Mouse (Mus musculus) forebrain, embryonic 11.5 days (tissue): ENCODE measurements around the gene Nanos3. TPM values are rescaled to one million over a fixed set of nuclear protein-coding genes. Genes with fewer than 3 reads are reported as not detected.
A peak's percentile ranks its signal among the peaks of the same experiment; 100 is the strongest.

Experiments
- ATAC-seq: fragments of 200-750 bp; cut with Nextera tagmentation; replicated peaks from 2 replicates; pipeline ENCODE4 v1.8.0; 2017; ENCODE audit warnings: moderate TSS enrichment; ENCODE audit not compliant: low FRiP score
- DNase-seq: peaks from one replicate; pipeline ENCODE4 v3.0.0-alpha.2; 2017; ENCODE audit warnings: low spot score
- H3K27ac ChIP-seq: fragments of 300-500 bp; sonication (generic); 2 replicates; pipeline ENCODE4 v1.5.1; 2014; ENCODE audit warnings: low read depth, low read length
- H3K27me3 ChIP-seq: fragments of 300-500 bp; sonication (generic); 2 replicates; pipeline ENCODE4 v1.6.1; 2014; ENCODE audit warnings: mild to moderate bottlenecking, low read length, mixed read lengths; ENCODE audit not compliant: control insufficient read depth, insufficient read depth
- H3K36me3 ChIP-seq: fragments of 300-500 bp; sonication (generic); 2 replicates; pipeline ENCODE4 v1.6.1; 2014; ENCODE audit warnings: mild to moderate bottlenecking, low read length, moderate library complexity, mixed read lengths; ENCODE audit not compliant: control insufficient read depth, insufficient read depth
- H3K4me1 ChIP-seq: fragments of 300-500 bp; sonication (generic); replicated peaks from 2 replicates; pipeline ENCODE4 v1.6.1; 2014; ENCODE audit warnings: low read length, mixed read lengths; ENCODE audit not compliant: control insufficient read depth, insufficient read depth
- H3K4me2 ChIP-seq: fragments of 300-500 bp; sonication (generic); 2 replicates; pipeline ENCODE4 v1.6.1; 2014; ENCODE audit warnings: low read depth, mild to moderate bottlenecking, low read length, moderate library complexity, mixed read lengths; ENCODE audit not compliant: severe bottlenecking
- H3K4me3 ChIP-seq: fragments of 300-500 bp; sonication (generic); 2 replicates; pipeline ENCODE4 v1.5.1; 2014; ENCODE audit warnings: low read depth, low read length
- H3K9ac ChIP-seq: fragments of 300-500 bp; sonication (generic); 2 replicates; pipeline ENCODE4 v1.6.1; 2014; ENCODE audit warnings: low read length
- H3K9me3 ChIP-seq: fragments of 300-500 bp; sonication (generic); 2 replicates; pipeline ENCODE4 v1.6.1; 2016; ENCODE audit warnings: low read length, mixed read lengths; ENCODE audit not compliant: control insufficient read depth
- WGBS: fragments of 180-500 bp; shearing (Covaris S2); extraction: QIAGEN DNeasy Blood & Tissue Kit; methylation state at CpG from one replicate; pipeline ENCODE4 v1.1.7; 2014; 5-methylcytosine and 5-hydroxymethylcytosine counted together
- polyA plus RNA-seq: library from polyadenylated mRNA; unstranded; fragments of >200 nt; fragmentation: Nextera tagmentation; extraction: Ambion mirVana; gene quantifications from 2 replicates; pipeline ENCODE4 v1.2.1, GENCODE M21; 2014

The Nanos3 gene
- polyA plus RNA-seq, 1 experiment from 2014 or later, result 2.9 TPM

GRCm38 (mm10) chr8:84198871-84199270, 13.9 kb upstream of the Nanos3 start:
- no peaks in the 10 kb centered on the region for H3K27me3 ChIP-seq
- H3K4me2 ChIP-seq, result peak overlapping the region; percentile 79
- H3K9ac ChIP-seq, result no peak overlapping the region; the same call in 1 of the 2 replicates
- peaks cover 48% of the 10 kb centered on the region for H3K4me1 ChIP-seq
- 0 out of 2 replicates have a peak overlapping the region, but pooled peaks have one; percentile 48 for H3K4me3 ChIP-seq
- DNase-seq (no peak), ATAC-seq (no peak; the same call in 1 of the 2 replicates)
- H3K36me3 ChIP-seq, result no peaks in the 10 kb centered on the region
- H3K9me3 ChIP-seq, result no peaks in the 10 kb centered on the region
- H3K27ac ChIP-seq, result peak overlapping the region; percentile 94
- 14% methylated on average over 4 of the region's 4 CpGs for WGBS

DNA sequence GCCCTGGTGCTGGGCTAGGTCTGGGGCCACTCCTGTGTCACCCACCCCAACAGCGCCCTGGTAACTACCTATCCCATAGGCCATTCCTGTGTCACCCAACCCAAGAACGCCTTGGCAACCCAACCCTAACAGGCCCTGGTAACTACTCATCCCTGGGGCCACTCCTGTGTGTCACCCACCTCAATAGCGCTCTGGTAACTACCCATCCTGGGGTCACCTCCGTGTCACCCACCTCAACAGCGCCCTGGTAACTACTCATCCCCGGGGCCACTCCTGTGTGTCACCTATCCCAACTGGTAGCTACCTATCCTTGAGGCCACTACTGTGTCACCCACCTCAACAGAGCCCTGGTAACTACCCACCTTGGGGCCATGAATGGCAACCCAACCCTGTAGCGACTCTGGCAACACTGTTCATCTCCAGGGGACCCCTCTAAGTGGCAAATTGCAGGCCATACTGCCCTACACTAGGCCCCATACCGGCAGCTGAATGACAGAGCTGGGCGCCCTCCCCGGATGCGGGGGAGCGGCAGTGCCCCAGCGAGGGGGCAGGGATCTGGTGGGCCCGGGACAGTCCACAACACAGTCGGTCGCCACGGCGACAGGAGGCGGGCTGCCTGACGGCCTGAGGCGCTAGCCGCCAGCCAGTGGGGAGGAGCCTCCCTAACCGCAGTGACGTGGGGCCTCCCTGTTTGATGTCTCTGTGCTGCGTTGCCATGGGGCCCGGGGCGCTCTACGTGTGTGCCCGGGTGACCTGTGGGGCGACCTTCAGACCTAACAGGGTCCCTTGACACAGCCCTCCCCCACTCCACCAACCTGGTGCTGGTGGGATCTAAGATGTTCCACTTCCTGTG, 13.1 kb upstream of the Nanos3 start:
- 2% methylated on average over 30 of the region's 30 CpGs for WGBS
- ATAC-seq (peak; percentile 85), DNase-seq (peak; percentile 96)
- H3K9ac ChIP-seq, result peak overlapping the region; percentile 57
- peak overlapping the region; percentile 94 for H3K27ac ChIP-seq
- peak overlapping the region; percentile 48 for H3K4me3 ChIP-seq
- no peaks in the 10 kb centered on the region for H3K27me3 ChIP-seq
- H3K9me3 ChIP-seq, result no peaks in the 10 kb centered on the region
- H3K4me2 ChIP-seq, result peak overlapping the region; percentile 79
- H3K4me1 ChIP-seq, result peaks cover 42% of the 10 kb centered on the region
- no peaks in the 10 kb centered on the region for H3K36me3 ChIP-seq

- Histone ChIP-seq H3K4me2 (peak overlapping the region; percentile 79), H3K9me3 (no peaks in the 10 kb centered on the region), H3K27me3 (no peaks in the 10 kb centered on the region), H3K27ac (peak overlapping the region; percentile 94), H3K4me1 (peaks cover 43% of the 10 kb centered on the region), H3K4me3 (peak overlapping the region; percentile 48), H3K9ac (peak overlapping the region; percentile 57), H3K36me3 (no peaks in the 10 kb centered on the region)
- 3% methylated on average over 43 of the region's 43 CpGs for WGBS
- ATAC-seq (peak; percentile 53), DNase-seq (peak; percentile 97)
Observed at GRCm38 (mm10) chr8:84197141-84197921, 12.3 kb upstream of the Nanos3 start.

DNA sequence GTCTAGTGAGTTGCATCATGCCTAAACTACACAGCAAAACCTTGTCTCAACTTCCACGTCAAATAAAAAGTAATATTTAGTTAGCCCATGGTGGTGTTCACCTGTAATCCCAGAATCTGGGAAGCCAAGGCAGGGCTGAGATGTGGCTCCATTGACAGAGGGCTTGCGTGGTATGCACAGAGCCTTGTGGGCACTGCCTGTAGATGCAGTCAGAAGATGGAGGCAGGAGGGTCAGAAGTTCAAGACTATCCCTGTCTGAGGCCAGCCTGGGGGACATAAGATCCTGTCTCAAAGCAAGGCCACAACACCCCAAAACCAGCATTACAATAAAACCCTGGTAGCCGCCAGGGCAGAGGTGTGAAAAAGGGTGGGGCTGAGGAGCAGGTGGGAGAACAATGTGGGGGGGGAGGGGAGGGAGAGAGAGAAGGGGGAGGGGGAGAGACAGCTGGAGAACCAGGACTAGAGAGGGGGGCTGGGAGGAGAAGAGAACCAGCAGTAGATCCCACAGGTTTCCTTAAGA, 9.3 kb upstream of the Nanos3 start:
- no peak overlapping the region for H3K9ac ChIP-seq
- DNase-seq (no peak), ATAC-seq (no peak)
- H3K4me1 ChIP-seq, result peaks cover 25% of the 10 kb centered on the region
- H3K4me2 ChIP-seq, result no peak overlapping the region
- H3K27me3 ChIP-seq, result no peaks in the 10 kb centered on the region
- 74% methylated on average over 3 of the region's 3 CpGs for WGBS
- no peak overlapping the region for H3K27ac ChIP-seq
- H3K9me3 ChIP-seq, result no peaks in the 10 kb centered on the region
- H3K4me3 ChIP-seq, result no peak overlapping the region
- no peaks in the 10 kb centered on the region for H3K36me3 ChIP-seq

DNA sequence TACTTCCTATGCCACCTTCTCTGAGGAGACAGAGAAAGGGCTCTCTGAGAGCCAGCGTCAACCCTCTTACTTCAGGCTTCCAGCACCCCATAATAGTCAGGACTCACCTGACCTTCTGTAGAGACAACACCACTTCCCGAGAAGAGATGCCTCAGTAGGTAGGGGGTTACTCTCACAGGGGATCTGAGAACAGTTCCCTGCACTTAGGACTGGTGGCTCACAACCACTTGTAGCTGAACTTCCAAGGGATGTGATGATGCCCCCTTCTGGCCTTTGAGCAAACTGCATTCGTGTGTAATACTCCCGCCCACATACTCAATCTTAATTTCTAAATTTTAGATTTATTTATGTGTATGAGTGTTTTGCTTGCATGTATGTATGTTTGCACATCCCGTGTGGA, 8.5 kb upstream of the Nanos3 start:
- ATAC-seq, result no peak
- 81% methylated on average over 5 of the region's 5 CpGs for WGBS
- Histone ChIP-seq H3K9ac (no peak overlapping the region), H3K27me3 (no peaks in the 10 kb centered on the region), H3K9me3 (no peaks in the 10 kb centered on the region), H3K4me2 (no peak overlapping the region), H3K4me1 (peaks cover 20% of the 10 kb centered on the region), H3K36me3 (no peaks in the 10 kb centered on the region), H3K27ac (no peak overlapping the region), H3K4me3 (no peak overlapping the region)
- DNase-seq, result no peak

DNA sequence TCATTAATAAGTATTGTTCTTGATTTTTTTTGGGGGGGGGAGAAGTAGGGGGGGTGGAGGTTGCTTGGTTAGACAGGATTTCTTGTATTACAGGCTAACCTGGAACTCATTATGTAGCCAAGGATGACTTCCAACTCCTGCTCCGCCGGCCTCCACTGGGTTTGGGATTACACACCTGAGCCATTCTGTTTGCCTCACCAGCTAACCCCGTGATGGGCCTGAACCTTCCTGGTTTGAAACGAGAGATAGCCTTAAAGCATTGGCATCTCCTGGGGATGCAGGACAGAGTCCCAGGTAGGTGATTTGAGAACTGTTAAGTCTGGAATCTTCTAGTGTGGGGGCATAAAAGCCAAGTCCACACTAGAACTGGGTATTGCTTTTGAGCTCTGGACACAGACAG, 8.1 kb upstream of the Nanos3 start:
- Histone ChIP-seq H3K4me3 (no peak overlapping the region), H3K27me3 (no peaks in the 10 kb centered on the region), H3K9me3 (no peaks in the 10 kb centered on the region), H3K36me3 (no peaks in the 10 kb centered on the region), H3K9ac (no peak overlapping the region), H3K27ac (no peak overlapping the region), H3K4me1 (peaks cover 16% of the 10 kb centered on the region), H3K4me2 (no peak overlapping the region)
- DNase-seq (no peak), ATAC-seq (no peak)
- 65% methylated on average over 4 of the region's 4 CpGs for WGBS

DNA sequence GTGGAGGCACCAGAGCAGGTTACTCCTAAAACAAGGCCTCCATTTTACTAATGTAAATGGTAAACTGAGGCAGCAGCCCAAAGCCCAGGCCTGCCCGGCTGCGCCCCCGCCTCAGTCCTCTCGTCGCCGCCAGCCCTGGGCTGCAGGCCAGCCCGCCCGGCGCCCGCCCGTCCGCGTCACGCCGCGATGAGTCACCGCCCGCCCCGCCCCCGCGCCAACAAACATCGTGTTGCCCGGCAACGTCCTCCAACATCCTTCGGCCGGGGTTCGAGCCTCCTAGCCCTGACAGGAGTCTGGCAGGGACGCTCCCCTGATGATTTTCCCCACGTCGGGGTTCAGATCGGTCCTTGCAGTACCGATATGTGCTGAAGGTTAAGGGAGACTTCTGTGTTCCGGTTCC, 7.5 kb upstream of the Nanos3 start:
- Histone ChIP-seq H3K9ac (peak overlapping the region; percentile 27; the same call in 1 of the 2 replicates), H3K4me2 (peak overlapping the region; percentile 35), H3K9me3 (no peaks in the 10 kb centered on the region), H3K27ac (no peak overlapping the region), H3K36me3 (no peaks in the 10 kb centered on the region), H3K4me1 (peaks cover 11% of the 10 kb centered on the region; the same call in 1 of the 2 replicates), H3K27me3 (no peaks in the 10 kb centered on the region), H3K4me3 (peak overlapping the region; percentile 3; the same call in 1 of the 2 replicates)
- 5% methylated on average over 33 of the region's 33 CpGs for WGBS
- DNase-seq (peak; percentile 88), ATAC-seq (peak; percentile 60)

DNA sequence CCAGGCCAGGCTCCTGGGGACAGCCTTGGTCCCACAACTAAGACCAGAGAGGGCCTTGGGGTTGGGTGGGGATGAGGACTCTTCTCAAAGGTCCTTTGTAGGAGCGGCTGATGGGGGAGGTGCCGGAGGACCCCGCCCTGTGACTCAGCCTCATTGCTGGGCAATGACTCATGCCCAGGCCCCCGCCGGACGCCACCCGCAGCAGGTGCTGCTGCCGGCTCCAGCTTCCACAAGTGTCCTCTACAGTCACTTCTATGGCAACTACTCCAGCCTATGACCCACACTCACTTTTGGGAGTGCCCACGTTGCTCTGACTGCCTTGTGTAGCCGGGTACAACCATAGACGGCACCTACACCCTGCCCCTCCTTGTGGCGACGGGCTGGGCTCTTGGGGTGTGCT, 7.0 kb upstream of the Nanos3 start:
- WGBS, result 48% methylated on average over 13 of the region's 13 CpGs
- ATAC-seq, result no peak
- H3K36me3 ChIP-seq, result no peaks in the 10 kb centered on the region

More for the DNA sequence above, 7.0 kb upstream of the Nanos3 start:
- H3K9ac ChIP-seq, result peak overlapping the region; percentile 27
- no peak overlapping the region for H3K4me3 ChIP-seq
- peaks cover 12% of the 10 kb centered on the region for H3K4me1 ChIP-seq
- peak overlapping the region; percentile 35 for H3K4me2 ChIP-seq
- peak; percentile 64 for DNase-seq
- no peaks in the 10 kb centered on the region for H3K27me3 ChIP-seq
- peak overlapping the region; percentile 34 for H3K27ac ChIP-seq
- H3K9me3 ChIP-seq, result no peaks in the 10 kb centered on the region
